Mouse (Mus musculus) embryonic facial prominence, embryonic 10.5 days (tissue): ENCODE data around the gene Tjp2. TPM values are rescaled to one million over a fixed set of nuclear protein-coding genes. Genes with fewer than 3 reads are reported as not detected.

ENCODE experiments used
- DNase-seq: peaks from one replicate; pipeline ENCODE4 v3.0.0-alpha.2; 2017; ENCODE audit warnings: low spot score
- H3K27ac ChIP-seq: fragments of 300-500 bp; sonication (generic); replicated peaks from 2 replicates; pipeline ENCODE4 v1.5.1; 2016; ENCODE audit warnings: mild to moderate bottlenecking
- H3K27me3 ChIP-seq: fragments of 300-500 bp; sonication (generic); replicated peaks from 2 replicates; pipeline ENCODE4 v1.6.1; 2016; ENCODE audit warnings: low read depth, mild to moderate bottlenecking; ENCODE audit not compliant: poor library complexity, severe bottlenecking
- H3K36me3 ChIP-seq: fragments of 300-500 bp; sonication (generic); replicated peaks from 2 replicates; pipeline ENCODE4 v1.6.1; 2016; ENCODE audit warnings: mild to moderate bottlenecking, moderate library complexity
- H3K4me1 ChIP-seq: fragments of 300-500 bp; sonication (generic); 2 replicates; pipeline ENCODE4 v1.6.1; 2016
- H3K4me3 ChIP-seq: fragments of 300-500 bp; sonication (generic); 2 replicates; pipeline ENCODE4 v1.5.1; 2016; ENCODE audit warnings: mild to moderate bottlenecking, moderate library complexity
- H3K9me3 ChIP-seq: fragments of 300-500 bp; sonication (generic); 2 replicates; pipeline ENCODE4 v1.6.1; 2016; ENCODE audit warnings: mild to moderate bottlenecking
- WGBS: fragments of 180-500 bp; shearing (Covaris S2); methylation state at CpG from one replicate; pipeline ENCODE4 v1.1.7; 2016; 5-methylcytosine and 5-hydroxymethylcytosine counted together
- polyA plus RNA-seq: library from polyadenylated mRNA; unstranded; fragments of >200 nt; fragmentation: Nextera tagmentation; extraction: Ambion mirVana; gene quantifications from 2 replicates; pipeline ENCODE4 v1.2.1, GENCODE M21; 2016

The Tjp2 gene
- polyA plus RNA-seq, 1 experiment from 2014 or later: 35.1 TPM

DNA sequence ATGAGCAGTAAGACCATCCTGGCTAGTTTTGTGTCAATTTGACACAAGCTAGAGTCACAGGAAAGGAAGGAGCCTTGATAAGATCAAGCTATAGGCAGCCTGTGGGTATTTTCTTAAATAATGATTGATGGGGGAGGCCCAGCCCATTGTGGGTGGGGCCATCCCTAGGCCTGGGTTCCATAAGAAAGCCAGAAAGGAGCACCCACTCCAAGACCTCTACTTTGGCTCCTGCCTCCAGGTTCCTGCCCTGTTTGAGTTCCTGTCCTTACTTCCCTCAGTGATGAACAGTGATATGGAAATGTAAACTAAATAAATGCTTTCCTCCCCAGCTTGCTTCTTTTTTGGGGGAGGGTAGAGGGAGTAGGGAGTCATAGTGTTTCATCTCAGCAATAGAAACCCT lies 7.0 kb downstream of the Tjp2 start:
- H3K36me3 ChIP-seq: no peaks in the 10 kb centered on the region
- H3K4me1 ChIP-seq: peaks cover 22% of the 10 kb centered on the region
- DNase-seq: no peak
- no peak overlapping the region for H3K4me3 ChIP-seq
- no peaks in the 10 kb centered on the region for H3K9me3 ChIP-seq
- H3K27ac ChIP-seq: no peak overlapping the region
- peaks cover 7% of the 10 kb centered on the region for H3K27me3 ChIP-seq

DNA sequence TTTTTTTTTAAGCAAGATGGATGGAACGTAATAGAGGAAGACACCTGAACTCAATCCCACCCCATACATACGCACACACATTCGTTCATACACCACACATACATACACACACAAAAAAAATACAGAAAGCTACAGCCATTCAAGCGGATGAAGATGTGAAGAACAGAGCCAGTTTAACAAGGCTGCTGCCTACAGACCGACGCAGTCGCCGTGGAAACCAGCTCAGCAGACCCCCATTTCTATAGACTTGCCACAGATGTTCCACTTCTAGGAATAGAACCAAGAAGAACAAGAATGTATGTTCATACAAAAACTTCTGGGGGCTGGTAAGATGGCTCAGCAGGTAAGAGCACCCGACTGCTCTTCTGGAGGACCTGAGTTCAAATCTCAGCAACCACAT lies 8.1 kb downstream of the Tjp2 start:
- no peak for DNase-seq
- no peaks in the 10 kb centered on the region for H3K9me3 ChIP-seq
- H3K4me1 ChIP-seq: peaks cover 24% of the 10 kb centered on the region
- H3K4me3 ChIP-seq: no peak overlapping the region
- no peaks in the 10 kb centered on the region for H3K27me3 ChIP-seq
- no peaks in the 10 kb centered on the region for H3K36me3 ChIP-seq
- H3K27ac ChIP-seq: no peak overlapping the region
- WGBS: 90% methylated on average over 9 of the region's 9 CpGs

DNA sequence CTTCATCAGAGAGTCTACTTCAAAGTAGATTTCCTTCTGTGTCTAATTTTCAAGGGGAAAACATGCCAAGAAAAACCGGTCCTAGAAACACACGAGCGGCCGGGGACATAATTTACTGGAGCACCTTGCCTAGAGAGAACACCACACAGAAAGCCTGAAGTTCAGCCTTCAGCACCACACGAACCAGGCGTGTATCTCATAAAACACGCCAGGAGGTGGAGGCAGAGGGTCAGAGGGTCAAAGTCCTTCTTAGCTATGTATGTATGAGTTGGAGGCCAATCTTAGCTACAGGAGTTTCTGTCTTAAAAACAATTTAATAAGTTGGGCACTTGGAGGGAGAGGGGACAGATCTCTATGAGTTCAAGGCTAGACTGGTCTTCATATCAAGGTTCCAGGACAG lies 9.9 kb downstream of the Tjp2 start:
- 84% methylated on average over 7 of the region's 7 CpGs for WGBS
- no peaks in the 10 kb centered on the region for H3K9me3 ChIP-seq
- no peaks in the 10 kb centered on the region for H3K36me3 ChIP-seq
- H3K4me3 ChIP-seq: no peak overlapping the region
- H3K27me3 ChIP-seq: no peaks in the 10 kb centered on the region
- DNase-seq: no peak
- no peak overlapping the region for H3K27ac ChIP-seq
- H3K4me1 ChIP-seq: peaks cover 26% of the 10 kb centered on the region

DNA sequence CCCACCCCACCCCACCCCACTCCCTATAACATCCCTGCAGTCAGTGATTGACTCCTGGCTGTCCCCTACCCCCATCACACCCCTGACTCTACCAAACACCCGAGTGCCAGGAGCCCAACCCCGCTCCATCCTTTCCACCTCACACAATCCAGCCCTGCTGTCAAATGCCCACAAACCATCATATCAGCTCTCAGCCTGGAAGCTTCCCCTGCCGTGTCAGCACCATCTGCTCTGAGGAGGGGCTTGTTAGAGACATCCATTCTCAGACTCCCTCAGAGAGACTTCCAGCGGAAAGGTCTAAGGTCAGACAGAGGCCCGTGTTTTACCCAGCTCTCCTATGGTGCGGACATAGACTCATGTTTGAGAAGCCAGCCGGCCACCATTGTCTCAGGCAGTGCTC lies 11.5 kb downstream of the Tjp2 start:
- peak overlapping the region; percentile 45; the same call in 1 of the 2 replicates for H3K27ac ChIP-seq
- H3K4me3 ChIP-seq: no peak overlapping the region
- DNase-seq: peak; percentile 26
- WGBS: 41% methylated on average over 7 of the region's 7 CpGs
- H3K4me1 ChIP-seq: peaks cover 14% of the 10 kb centered on the region
- H3K9me3 ChIP-seq: no peaks in the 10 kb centered on the region
- no peaks in the 10 kb centered on the region for H3K27me3 ChIP-seq
- no peaks in the 10 kb centered on the region for H3K36me3 ChIP-seq

DNA sequence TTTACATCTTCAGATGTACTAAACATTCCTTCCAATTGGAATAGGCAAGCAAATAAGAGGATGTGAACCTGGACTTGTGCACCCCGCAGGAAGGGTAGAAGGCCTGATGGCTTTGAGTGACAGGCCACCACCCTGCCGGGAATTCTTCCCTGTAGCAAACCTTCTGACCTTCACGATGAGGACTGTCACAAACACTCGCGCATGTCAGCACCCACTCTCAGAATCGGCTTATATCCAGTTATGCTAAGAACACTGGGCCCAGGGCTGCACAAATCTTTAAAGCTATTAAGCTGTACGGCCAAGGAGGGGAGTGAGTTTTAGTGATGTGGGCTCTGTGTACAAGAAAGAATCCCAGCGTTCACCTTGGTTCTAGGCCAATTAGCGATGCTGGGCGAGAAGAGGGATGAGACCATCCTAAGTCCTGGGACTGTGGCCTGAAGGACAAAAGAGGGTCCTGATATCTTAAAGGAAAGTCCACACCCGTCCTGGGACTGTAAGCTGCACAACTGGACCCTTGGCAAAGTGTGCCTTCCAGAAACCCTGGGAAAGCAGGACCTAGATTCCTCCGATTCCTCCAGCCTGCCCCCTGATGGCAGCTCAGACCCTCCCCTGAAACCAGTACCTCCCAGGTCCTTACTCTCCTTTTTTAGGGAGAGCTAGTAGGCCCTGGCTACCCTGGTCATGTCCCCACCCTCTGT lies 12.1 kb downstream of the Tjp2 start:
- peaks cover 14% of the 10 kb centered on the region for H3K4me1 ChIP-seq
- H3K4me3 ChIP-seq: no peak overlapping the region
- peak overlapping the region; percentile 45; the same call in 1 of the 2 replicates for H3K27ac ChIP-seq
- no peak for DNase-seq
- no peaks in the 10 kb centered on the region for H3K27me3 ChIP-seq
- WGBS: 83% methylated on average over 12 of the region's 12 CpGs
- no peaks in the 10 kb centered on the region for H3K36me3 ChIP-seq
- no peaks in the 10 kb centered on the region for H3K9me3 ChIP-seq

DNA sequence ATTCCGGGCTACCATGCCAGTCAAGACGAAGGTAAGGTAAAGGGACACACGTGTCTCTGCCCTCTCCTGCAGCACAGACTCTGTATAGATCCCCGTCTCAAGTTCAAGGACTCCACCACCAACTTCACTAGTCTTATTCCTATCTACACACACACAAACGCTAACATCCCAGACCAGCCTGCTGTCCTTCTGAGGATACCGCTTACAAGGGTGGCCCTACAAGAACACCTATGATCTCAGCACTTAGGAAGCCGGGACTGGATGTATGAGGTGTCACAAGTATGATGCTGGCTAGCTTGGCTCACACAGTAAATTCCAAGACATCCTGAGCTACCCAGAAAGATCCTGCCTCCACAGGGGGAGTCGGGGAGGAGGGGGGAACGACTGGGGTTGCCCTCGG lies 13.7 kb downstream of the Tjp2 start:
- no peak for DNase-seq
- Histone ChIP-seq H3K27ac (no peak overlapping the region), H3K4me1 (peaks cover 14% of the 10 kb centered on the region), H3K4me3 (no peak overlapping the region), H3K36me3 (no peaks in the 10 kb centered on the region), H3K27me3 (no peaks in the 10 kb centered on the region), H3K9me3 (no peaks in the 10 kb centered on the region)
- WGBS: 80% methylated on average over 10 of the region's 10 CpGs

DNA sequence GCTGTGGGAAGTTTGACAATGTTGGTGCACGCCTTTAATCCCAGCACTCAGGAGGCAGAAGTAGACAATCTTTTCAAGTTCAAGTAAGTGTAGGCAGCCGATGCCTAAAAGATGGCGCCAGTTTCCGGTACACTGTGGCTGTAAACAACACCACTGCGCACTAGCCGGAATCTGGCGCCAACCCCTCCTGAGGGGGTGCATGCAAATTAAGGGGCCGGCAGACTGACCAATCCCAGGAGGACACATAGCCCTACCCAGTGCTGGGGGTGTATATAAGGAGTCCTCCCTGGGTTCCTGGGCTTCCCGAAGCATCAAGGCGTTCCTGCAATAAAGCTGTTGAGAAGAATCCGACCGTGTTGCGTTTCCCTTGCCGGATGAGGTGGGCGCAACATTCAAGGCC lies 15.3 kb downstream of the Tjp2 start:
- no peak for DNase-seq
- Histone ChIP-seq H3K27ac (no peak overlapping the region), H3K4me3 (no peak overlapping the region), H3K9me3 (no peaks in the 10 kb centered on the region), H3K4me1 (peaks cover 14% of the 10 kb centered on the region), H3K27me3 (no peaks in the 10 kb centered on the region), H3K36me3 (no peaks in the 10 kb centered on the region)
- 94% methylated on average over 15 of the region's 15 CpGs for WGBS

DNA sequence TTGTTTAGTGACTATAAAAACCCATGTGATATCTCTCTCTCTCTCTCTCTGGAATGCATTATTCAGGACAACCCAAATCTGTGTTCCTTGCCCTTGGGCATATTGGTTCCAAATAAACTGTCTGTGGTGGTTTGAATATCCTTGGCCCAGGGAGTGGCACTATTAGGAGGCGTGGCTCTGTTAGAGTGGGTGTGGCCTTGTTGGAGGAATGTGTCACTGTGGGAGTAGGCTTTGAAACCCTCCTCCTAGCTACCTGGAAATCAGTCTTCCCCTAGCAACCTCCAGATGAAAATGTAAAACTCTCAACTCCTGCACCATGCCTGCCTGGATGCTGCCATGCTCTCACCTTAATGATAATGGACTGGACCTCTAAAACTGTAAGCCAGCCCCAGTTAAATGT lies 16.9 kb downstream of the Tjp2 start:
- WGBS: 88% methylated on average over 1 of the region's 1 CpGs
- DNase-seq: no peak
- H3K36me3 ChIP-seq: no peaks in the 10 kb centered on the region
- no peaks in the 10 kb centered on the region for H3K27me3 ChIP-seq
- no peak overlapping the region for H3K27ac ChIP-seq
- H3K4me3 ChIP-seq: no peak overlapping the region
- H3K9me3 ChIP-seq: no peaks in the 10 kb centered on the region
- H3K4me1 ChIP-seq: peaks cover 7% of the 10 kb centered on the region

DNA sequence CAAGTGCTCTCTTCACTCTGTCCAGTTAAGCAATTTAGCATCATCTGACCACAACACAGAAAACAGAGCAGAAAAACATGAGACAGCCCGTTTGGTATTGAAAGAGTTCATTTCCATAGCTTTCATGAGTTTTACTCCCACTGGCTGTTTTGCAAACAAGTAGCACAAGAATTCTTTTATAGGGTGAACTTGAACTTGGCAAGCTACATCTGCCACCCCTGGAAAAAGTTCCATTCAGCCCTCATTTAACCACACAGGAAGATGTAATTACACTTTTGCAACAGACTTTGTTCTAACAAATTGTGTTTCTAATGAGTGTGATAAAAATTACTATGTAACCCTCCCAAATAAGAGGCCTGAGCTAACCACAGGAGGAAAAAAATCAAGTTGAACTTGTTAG lies 19.8 kb downstream of the Tjp2 start:
- no peak overlapping the region for H3K4me3 ChIP-seq
- no peak for DNase-seq
- H3K27ac ChIP-seq: no peak overlapping the region

DNA sequence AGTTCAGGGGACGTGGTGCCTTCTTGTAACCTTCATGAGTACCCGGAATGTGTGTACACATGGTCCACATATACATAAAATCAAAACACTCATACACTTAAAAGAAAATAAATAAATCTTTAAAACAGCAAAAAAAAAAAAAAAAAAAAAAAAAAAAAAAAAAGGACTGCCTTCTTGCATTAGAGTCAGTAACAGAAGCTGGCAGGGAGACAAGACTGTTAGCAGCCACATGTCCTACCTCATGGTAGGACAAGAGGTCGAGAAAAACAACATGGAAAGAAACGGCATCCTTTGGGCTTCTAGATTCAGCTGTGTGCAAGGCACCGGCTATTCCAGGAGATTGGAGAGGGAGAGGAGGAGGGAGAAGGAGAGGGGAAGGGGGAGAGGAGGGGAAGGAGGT lies 23.0 kb downstream of the Tjp2 start:
- no peaks in the 10 kb centered on the region for H3K9me3 ChIP-seq
- no peaks in the 10 kb centered on the region for H3K27me3 ChIP-seq
- H3K4me3 ChIP-seq: no peak overlapping the region
- WGBS: 87% methylated on average over 5 of the region's 5 CpGs
- no peak overlapping the region for H3K27ac ChIP-seq
- no peaks in the 10 kb centered on the region for H3K36me3 ChIP-seq
- DNase-seq: no peak
- H3K4me1 ChIP-seq: peaks cover 12% of the 10 kb centered on the region

More for the DNA sequence above, 19.8 kb downstream of the Tjp2 start:
- no peaks in the 10 kb centered on the region for H3K4me1 ChIP-seq
- no peaks in the 10 kb centered on the region for H3K36me3 ChIP-seq
- H3K9me3 ChIP-seq: no peaks in the 10 kb centered on the region
- WGBS: 69% methylated on average over 1 of the region's 1 CpGs
- no peaks in the 10 kb centered on the region for H3K27me3 ChIP-seq

DNA sequence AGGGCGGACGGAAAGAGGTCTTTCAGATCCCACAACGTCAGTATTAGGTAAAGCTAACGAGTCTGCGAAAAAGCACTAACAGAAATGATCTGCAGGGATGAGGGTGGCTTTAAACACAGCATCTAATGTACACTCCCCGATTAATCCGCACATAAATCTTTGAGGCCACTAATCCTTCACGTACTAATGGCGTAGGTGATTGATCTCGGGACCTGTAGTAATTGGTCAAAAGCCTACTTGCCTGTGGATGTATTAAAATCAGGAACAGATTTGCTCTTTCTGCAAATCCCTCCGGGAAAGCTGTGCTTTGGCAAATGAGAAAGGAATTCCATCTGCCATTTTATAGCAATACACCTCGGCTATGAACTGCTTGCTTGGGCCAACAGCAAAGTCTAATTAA lies 24.3 kb downstream of the Tjp2 start:
- Histone ChIP-seq H3K27ac (no peak overlapping the region), H3K4me3 (no peak overlapping the region), H3K36me3 (no peaks in the 10 kb centered on the region), H3K4me1 (peaks cover 12% of the 10 kb centered on the region), H3K9me3 (no peaks in the 10 kb centered on the region), H3K27me3 (no peaks in the 10 kb centered on the region)
- WGBS: 78% methylated on average over 12 of the region's 12 CpGs
- no peak for DNase-seq

DNA sequence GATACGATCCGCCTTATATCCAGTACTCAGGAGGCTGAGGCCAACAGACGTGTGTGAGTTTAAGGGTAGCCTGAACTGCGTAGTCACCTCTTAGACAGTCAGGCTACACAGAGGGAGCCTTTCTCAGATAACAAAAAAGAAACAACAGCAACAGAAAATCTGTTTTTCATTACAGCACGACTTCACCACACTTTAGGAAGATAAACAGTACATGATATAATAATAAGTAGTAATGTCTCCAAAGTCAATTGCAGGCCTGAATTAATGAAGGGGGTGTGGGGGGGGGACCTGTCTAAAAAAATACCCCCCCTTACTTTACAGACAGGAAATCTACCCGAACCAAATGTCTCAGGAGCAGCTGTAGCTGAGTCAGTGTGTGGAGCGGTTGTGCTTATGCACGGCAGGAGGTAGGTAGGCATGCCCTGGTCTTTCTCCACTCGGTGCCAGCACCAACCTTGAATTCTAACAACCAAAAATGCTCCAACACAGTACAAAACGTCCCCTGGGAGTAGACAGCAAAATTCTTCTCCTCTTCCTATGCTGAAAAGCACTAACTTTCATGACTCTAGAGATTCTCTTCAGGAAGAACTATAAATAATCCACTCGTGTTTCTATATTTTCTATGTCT lies 26.0 kb downstream of the Tjp2 start:
- Histone ChIP-seq H3K9me3 (peaks cover 9% of the 10 kb centered on the region), H3K4me3 (no peak overlapping the region), H3K4me1 (peaks cover 14% of the 10 kb centered on the region), H3K36me3 (no peaks in the 10 kb centered on the region; the same call in 1 of the 2 replicates), H3K27me3 (no peaks in the 10 kb centered on the region), H3K27ac (no peak overlapping the region)
- 59% methylated on average over 11 of the region's 11 CpGs for WGBS
- DNase-seq: no peak

DNA sequence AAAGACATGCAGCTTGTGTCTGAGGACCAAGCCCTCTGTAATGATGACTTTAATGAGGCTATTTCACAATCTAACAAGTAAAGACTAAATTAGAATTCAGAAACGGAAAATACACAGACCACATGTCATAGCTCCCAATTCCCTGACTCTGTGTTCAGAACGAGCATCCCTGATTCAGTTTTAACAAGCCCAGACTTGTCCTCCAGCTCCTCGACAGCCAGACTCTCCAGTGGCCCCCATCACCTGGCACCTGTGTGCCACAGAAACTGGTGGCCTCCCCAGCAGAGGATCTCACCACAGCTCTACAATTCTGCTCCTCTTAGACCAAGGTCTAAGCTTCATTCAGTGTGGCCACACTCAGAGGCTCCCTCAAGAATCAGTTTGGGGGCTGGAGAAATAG lies 27.5 kb downstream of the Tjp2 start:
- Histone ChIP-seq H3K4me1 (peaks cover 14% of the 10 kb centered on the region), H3K27ac (no peak overlapping the region), H3K4me3 (no peak overlapping the region), H3K9me3 (peaks cover 9% of the 10 kb centered on the region), H3K27me3 (no peaks in the 10 kb centered on the region), H3K36me3 (no peaks in the 10 kb centered on the region; the same call in 1 of the 2 replicates)
- no peak for DNase-seq
- WGBS: 72% methylated on average over 3 of the region's 3 CpGs
